Mouse (Mus musculus) adrenal gland, postnatal 10 days (tissue): ENCODE data around the gene Asb4. TPM values are rescaled to one million over a fixed set of nuclear protein-coding genes. Genes with fewer than 3 reads are reported as not detected.
"Not testable (repeated sequence)": the region's sequence is repeated elsewhere in the genome, so short reads cannot be mapped to it uniquely, and the experiment has no call there.

Experiments
- DNase-seq: peaks from one replicate; pipeline ENCODE4 v3.0.0; 2021; ENCODE audit warnings: mixed read lengths
- long read RNA-seq, 2 experiments: library from polyadenylated mRNA; stranded (forward); transcript quantifications; one replicate each; pipeline ENCODE4 v2.0.0; 2021
- total RNA-seq, 2 experiments: library from RNA; stranded (reverse); gene quantifications; 2 replicates each; pipeline ENCODE4 v1.2.3; 2021

Gene Asb4
- 1 to 10 TPM; 6.0 to 6.3 TPM for total RNA-seq
- long read RNA-seq, experiment 1, partial matches to known transcripts = 5 of 5 reads
- long read RNA-seq, experiment 1, other reads (novel, unspliced or antisense) = 0 of 5 reads
- long read RNA-seq, experiment 2, partial matches to known transcripts = 3 of 3 reads
- long read RNA-seq, experiment 2, other reads (novel, unspliced or antisense) = 0 of 3 reads

DNA sequence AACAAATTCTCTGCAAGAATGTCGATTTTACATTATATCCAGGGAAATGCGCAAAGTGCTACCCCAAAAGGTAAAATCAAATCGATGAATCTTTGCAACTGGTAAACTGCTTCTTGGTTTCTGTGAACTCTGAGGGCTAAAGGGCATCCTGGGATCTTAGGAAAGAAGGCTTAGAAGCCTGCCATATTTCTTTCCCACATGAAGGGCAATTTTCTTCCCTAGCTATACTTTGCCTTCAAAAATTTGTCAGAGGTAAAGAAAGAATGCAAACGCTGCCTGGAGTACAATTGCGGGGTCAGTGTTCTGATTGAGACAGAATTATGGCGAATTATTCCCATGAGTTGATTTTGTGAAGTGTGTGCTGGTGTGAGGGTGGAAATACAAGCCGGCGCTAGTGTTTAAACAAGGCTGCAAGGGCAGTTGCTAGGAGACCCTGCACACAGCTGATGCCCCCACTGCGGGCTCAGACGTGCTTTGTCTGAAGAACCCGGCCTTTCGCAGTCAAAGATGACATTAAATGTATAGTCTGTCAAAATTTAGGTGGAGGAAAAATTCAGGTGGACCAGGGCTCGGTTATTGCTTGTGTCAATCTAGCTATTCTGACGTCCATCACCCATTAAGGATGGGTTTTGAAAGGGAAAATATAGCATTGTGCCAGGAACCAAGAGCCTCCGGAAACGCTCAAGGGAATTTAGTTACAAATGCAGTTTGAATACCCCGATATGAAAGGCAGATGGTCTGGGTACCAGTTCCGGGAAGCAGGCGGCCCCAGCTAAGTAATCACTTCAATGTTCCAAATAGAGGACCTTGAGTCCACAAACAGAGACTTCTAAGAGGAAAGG lies at the start of gene Asb4:
Gene Asb4 (plus strand): TSS at position 51 of the 842 bp plus-strand sequence.
- peak; percentile 13 for DNase-seq

GRCm38 (mm10) chr6:5334021-5334420 lies 49.2 kb upstream of the Asb4 start:
- no peak for DNase-seq

DNA sequence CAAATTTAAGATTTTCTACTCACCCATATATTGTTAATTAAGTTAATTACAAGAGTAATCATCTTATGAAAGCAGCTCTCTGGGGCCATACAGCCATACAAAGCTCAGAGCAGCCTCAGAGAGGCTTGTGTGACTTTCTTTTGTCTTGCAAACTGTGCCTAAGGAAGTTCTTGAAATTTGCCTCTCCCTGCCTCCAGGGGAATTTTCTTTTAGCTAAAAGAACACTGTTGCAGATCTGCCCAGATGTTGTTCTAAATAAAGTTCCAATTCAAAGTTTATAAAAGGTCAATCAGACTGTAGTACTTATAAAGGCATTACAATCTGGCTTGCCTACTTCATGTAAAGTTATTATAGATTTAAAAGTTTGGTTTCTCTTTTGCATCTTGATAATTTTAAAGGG lies 47.2 kb upstream of the Asb4 start:
- not testable (repeated sequence) for DNase-seq

GRCm38 (mm10) chr6:5338781-5339180 lies 44.4 kb upstream of the Asb4 start:
- not testable (repeated sequence) for DNase-seq

- not testable (repeated sequence) for DNase-seq
Observed at GRCm38 (mm10) chr6:5339283-5339682, 43.9 kb upstream of the Asb4 start.

DNA sequence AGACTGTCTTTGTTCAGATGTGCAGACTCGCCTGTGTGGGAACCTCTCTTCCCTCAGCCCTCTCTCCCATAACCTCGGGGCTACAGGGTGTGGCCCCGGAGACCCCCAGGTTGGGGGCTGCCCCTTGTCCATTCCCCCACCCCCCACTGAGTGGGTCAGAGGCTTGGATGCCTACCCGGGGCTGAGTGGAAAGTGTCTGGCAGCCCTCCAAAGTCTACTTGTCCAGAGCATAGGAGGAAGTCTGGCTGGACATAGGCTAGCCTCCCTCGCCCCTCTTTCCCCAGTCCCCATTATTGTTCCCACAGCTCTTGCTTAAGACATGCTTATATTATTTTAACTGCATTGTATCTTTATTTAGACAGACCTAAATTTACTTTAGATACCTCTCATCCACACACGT lies 38.9 kb upstream of the Asb4 start:
- DNase-seq = peak; percentile 13

- DNase-seq = no peak
Observed at GRCm38 (mm10) chr6:5357873-5358272, 25.3 kb upstream of the Asb4 start.

DNA sequence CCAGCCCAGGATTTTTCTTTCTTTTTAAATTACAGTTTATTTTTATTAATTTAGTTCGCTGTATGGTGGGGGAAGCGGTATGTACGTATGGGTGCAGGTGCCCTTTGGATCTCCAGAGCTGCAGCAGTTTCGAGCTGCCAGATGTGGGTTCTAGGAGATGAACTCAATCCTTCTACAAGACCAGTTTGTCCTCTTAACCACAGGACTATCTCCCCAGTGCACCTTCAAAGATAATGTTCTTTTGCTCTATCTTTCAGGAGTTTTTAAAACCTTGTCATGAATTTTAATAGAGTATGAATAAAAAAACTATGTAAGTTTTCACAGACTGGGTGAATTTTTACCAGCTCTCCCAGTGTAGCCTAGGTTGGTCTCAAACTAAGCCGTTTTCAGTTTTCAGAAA lies 22.8 kb upstream of the Asb4 start:
- no peak for DNase-seq

- DNase-seq = no peak
Observed at GRCm38 (mm10) chr6:5361987-5362386, 21.2 kb upstream of the Asb4 start.

- no peak for DNase-seq
Observed at GRCm38 (mm10) chr6:5365845-5366244, 17.3 kb upstream of the Asb4 start.

GRCm38 (mm10) chr6:5376884-5377283 lies 6.3 kb upstream of the Asb4 start:
- no peak for DNase-seq

DNA sequence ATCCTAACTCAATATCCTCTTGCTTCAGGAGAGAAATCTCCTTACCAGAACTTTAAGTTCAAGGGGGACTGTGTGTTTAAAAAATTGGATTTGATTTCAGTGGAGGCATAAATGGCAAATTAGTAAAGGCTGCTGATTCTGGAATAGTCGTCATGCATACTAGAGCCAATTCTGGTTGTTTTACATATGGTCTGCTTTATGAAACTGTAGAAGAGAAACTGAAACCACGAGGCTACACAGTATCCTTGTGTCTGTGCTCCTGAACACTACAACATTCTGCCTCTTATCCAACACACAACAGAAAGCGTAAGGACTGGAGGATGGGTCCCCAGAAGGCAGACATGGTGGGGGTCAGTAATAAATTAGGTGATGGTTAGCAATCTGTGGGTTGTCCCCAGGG lies 4.1 kb upstream of the Asb4 start:
- no peak for DNase-seq

DNA sequence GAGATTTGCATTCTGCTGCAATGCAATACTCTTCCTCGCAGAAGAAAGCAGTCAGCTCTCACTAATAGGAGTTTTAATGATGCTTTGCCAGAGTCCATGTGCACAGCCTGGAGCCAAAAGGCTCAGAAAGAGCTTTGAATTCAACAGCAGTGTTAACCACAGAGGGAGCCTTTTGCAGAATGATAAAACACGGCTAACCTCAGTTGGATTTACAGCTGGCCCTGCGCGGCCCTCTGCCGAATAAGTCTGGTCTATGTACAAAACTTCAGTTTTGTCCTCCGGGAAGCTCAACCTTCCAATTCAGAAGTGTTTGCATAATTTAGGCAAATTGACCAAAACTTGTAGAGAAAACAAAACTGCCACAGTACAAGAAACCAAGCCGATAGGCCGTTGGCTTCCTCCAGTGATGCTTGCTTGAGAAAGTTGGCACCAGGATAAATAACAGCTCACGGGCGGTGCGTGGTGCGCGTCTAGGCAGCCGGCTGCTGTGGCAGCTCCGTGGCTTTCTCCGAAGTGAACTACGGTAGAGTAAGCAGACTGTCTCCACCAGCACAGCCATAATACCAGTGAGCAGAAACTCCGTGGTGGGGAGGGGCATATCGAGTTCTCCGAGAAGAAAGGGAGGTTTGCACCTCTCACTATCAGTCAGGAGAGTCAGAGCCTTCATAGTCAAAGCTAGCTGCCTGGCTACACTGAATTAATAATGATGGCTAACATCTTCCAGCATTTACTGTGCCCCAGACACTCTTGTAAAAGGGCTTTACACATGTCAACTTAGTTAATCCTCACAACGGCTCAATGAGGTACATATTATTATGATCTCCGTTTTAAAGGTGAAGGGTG lies 3.2 kb upstream of the Asb4 start:
- DNase-seq = peak; percentile 41

GRCm38 (mm10) chr6:5380624-5381252 lies 2.4 kb upstream of the Asb4 start:
- DNase-seq = no peak

DNA sequence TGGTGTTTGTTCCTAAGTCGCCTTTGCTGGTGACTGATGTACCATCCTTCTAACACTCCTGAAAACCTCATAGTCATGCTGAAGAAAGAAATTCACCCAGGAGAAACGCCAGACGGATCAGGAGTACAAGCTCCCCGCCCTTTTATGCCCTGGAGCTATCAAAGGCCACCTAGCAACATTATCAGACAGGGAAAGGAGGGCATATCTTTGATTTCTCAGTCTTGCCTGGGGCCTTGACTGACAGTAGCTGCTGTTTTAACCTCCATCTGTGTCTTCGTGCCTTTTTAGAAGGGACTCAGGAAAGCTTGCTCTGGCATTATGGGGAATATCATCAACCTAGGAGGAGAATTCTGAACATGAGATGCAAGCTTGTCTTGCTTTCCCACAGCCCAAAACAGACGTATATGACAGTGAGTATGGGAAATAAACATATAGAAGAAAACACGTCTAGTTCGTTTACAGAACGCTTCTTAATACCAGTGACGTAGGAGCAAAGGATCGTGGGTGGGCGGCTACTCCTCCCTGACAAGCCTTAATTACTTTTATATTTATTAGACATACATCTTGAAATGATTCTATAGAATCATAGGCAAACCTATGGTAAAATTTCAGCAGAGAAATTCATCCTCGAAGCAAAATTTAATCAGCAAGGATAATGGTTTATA lies 1.1 kb upstream of the Asb4 start:
- DNase-seq = no peak

GRCm38 (mm10) chr6:5382583-5383215 lies 487 bp upstream of the Asb4 start:
- DNase-seq = peak; percentile 90

DNA sequence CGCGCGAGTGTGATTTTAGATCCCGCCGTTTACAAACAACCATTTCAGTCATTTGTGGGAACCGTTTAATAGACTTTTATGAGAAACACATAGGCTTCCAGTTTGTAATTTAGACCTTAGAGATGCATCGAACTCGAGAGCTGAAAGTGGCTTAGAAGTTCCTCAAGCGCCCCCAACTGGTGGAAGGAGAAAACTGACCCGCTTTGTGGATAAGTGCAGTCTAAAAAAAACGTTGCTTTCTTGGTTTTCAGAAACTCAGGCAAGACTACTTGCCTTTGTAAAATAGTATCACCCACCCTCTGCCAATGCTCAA lies 948 bp downstream of the Asb4 start:
- DNase-seq = peak; percentile 79

DNA sequence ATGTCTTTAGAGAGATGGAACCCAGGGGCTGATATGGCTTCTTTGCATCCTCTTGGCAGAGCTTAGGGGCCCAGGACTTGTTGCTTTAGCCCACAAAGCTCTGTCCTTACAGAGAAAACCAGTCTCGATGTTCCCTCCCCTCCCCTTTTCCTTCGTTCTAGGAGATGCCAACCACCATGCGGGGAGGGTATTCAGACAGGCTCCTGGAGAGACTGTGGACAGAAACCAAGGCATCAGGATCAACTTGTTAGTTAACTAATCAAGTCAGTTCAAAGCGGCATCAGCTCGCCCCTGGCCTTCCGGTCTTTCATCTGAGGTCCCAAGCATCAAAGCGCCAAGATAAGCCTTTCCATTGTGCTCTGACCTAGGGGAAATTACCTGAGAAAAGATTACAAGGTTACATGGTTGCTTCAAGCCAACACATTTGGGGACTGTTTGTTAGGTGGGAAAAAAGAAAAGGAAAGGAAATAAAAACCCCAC lies 2.0 kb downstream of the Asb4 start:
- DNase-seq = no peak

DNA sequence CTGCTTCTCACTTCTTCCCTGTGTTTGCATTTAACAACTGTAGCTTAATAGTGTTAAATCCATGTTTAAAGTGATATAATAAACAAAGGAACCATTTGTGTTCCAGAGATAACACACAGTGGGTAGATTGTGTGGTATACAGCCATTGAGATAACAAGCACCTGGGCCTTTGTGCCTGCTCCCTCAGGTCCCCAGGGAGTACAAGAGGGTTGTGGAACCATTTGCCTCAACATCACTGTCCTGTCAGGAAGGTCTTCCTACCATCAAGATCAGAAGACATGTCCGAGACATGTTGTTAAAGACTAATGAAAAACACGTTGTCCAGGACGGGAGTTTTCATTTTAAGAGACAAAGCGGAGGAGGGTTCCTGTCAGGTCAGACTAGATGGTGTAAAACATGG lies 3.3 kb downstream of the Asb4 start:
- no peak for DNase-seq

DNA sequence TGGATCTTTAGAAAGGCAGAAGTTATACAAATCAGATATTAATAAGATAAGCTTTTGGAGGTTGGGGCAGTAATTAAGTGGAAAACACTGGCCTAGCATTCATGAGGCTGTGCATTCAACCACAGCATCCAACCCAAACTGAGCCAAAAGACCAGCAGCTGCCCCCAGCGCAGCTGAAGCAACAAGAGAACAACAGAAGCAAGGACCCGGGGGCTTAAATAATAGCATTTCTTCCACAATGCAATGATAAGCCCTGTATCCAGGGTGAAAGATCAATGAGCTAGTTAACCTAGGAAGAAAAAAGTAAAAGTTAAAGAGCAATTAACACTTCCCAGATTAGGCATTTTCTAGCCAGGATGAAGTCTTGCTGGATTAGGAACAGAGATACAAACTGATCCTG lies 4.2 kb downstream of the Asb4 start:
- no peak for DNase-seq

DNA sequence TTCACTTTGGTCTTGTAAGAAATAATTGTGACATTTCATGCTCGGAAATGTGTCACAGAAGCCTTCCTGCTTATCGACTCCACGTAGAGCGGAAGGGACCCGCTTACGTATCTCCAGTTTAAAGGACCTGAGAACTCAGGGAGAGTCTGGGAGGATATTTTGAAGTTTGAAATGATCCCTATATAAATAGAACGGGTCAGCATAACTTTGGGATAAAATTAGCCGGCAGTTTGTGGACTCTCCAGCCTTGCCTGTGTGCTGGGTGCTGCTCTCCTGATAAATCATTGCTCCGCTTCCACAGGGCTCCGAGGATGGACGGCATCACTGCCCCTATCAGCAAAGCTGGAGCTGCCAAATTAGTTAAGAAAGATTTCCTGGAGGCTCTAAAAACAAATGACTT lies 7.1 kb downstream of the Asb4 start:
- DNase-seq = no peak
